Mouse (Mus musculus) embryonic stem cell, embryonic (primary cell): Measurements from ENCODE around the gene Tcam1.

Experiments used
- CTCF ChIA-PET, 4 experiments: fragments of 300-600 bp in 2 of 4; fragments of 350-600 bp in 2 of 4; sonication (Branson Sonifier 250); formaldehyde crosslinking; loops; one replicate each; lab custom pipeline; 2022; ENCODE audit warnings: inconsistent platforms in 2 of 4; lab: Charles Lee
- POLR2A ChIA-PET, 4 experiments: fragments of 300-600 bp in 2 of 4; fragments of 350-600 bp in 2 of 4; sonication (Branson Sonifier 250); formaldehyde crosslinking; loops; one replicate each; lab custom pipeline; 2022; ENCODE audit warnings: antibody characterized with exemption in 4 of 4, inconsistent platforms in 1 of 4; lab: Charles Lee

Gene Tcam1

DNA sequence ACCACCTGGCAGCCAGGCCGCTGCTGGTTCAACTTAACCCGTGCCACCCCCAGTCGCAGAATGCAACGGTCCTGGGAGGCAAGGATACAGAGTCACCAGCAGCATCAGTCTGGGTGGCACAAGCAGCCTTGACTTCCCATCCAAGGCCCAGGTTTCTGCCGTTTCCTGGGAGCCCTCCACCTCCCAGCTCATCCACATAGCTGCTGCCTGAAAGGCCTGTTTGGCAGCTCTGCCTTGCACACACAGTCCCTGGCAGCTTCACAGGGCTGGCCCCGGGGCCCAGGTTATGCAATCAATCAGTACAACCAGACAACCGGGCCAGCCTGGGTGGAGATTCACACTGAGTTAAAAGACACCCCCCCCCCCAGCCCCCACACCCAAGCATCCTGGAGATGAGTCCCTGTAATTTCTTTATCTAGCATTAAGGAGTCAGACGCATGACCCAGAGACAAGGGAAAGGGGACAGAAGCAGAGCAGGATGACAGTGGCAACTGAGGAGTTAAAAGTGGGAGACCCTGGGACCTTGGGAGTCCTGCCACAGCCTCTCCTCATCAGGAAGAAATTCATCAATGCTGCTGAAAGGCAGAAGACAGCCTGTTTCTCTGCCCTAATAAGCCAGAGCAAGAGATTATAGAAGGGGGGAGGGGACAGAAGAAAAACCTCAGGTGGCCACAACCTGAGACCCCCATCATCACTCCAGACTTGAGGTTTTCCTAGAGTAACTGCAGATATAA lies 8.0 kb upstream of the Tcam1 start:
- ChIA-PET CTCF (interaction anchor here in 2 of 4 experiments (0.8 to 1.6 kb wide), 2 partner anchors 12 to 21 kb away, joined by 3 to 5 read pairs; no protein-coding TSS in a partner anchor), POLR2A (interaction anchor here in 2 of 4 experiments (0.7 to 12.2 kb wide), 5 partner anchors 8 to 183 kb away, joined by 3 to 172 read pairs (median 4); partner anchors contain the start of genes Ftsj3 (in 2 of the 2) and Psmc5 (in 2 of the 2))

DNA sequence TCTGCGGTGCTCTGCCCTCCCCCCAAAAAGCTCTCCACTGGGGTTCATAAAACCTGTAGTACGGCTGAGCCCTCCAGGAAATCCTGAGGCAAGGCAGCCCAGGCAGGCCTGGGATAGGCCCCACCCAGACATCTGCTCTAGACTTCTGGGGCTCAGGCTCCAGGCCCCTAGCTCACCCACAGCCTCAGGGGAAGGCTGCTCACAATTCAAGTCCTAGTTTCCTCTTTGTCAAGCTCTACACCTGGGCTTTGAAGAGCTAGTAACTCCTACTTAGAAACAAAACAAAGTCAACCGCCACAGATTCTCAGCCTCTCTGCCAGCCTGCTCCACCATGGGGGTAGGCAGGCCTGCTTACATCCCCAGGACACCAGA lies 7.4 kb upstream of the Tcam1 start:
- CTCF ChIA-PET: interaction anchor here in 2 of 4 experiments (0.8 to 1.6 kb wide), 2 partner anchors 12 to 21 kb away, joined by 3 to 5 read pairs; no protein-coding TSS in a partner anchor
- POLR2A ChIA-PET: interaction anchor here in 2 of 4 experiments (1.2 to 12.2 kb wide), 4 partner anchors 8 to 184 kb away, joined by 3 to 172 read pairs (median 5); partner anchors contain the start of genes Ftsj3 (in 2 of the 2) and Psmc5 (in 2 of the 2)

DNA sequence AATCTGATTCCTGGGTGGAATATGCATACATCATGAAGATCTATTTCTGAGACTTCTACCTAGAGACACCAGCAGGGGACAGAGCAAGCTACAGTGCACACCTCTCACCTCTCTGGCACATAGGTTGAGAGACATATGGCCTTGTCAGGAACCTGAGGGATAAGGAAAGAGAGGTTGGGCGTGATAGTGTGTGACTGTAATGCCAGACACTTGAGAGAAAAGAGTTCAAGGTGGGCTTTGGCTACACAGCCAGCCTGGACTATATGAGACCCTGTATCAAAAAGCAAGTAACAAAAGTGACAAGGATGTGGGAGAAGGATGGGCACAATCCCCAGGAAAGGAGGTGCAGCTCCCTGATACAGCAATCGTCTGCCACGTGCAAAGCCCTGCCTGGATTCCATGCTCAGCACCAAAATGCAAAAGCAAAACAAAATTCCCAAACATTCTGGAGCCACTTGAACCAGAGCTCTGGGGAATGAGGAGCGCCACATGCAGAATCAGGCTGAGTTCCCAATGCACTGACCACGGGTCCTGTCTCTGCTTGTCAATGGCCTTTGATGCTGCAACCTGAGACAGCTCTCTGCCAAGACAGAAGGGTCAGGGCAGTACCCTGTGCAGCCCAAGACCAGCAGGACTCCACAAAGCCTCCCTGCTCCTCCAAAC lies 5.2 kb upstream of the Tcam1 start:
- POLR2A ChIA-PET: interaction anchor here (0.6 to 12.2 kb wide), 19 partner anchors 8 to 1681 kb away, joined by 3 to 172 read pairs (median 3); partner anchors contain the start of genes Ccdc47 (in 2 of the 4), Ftsj3 (in 2 of the 4) and Psmc5 (in 2 of the 4)
- CTCF ChIA-PET: interaction anchor here (0.6 to 1.4 kb wide), 6 partner anchors 14 to 419 kb away, joined by 3 to 6 read pairs (median 4); no protein-coding TSS in a partner anchor

DNA sequence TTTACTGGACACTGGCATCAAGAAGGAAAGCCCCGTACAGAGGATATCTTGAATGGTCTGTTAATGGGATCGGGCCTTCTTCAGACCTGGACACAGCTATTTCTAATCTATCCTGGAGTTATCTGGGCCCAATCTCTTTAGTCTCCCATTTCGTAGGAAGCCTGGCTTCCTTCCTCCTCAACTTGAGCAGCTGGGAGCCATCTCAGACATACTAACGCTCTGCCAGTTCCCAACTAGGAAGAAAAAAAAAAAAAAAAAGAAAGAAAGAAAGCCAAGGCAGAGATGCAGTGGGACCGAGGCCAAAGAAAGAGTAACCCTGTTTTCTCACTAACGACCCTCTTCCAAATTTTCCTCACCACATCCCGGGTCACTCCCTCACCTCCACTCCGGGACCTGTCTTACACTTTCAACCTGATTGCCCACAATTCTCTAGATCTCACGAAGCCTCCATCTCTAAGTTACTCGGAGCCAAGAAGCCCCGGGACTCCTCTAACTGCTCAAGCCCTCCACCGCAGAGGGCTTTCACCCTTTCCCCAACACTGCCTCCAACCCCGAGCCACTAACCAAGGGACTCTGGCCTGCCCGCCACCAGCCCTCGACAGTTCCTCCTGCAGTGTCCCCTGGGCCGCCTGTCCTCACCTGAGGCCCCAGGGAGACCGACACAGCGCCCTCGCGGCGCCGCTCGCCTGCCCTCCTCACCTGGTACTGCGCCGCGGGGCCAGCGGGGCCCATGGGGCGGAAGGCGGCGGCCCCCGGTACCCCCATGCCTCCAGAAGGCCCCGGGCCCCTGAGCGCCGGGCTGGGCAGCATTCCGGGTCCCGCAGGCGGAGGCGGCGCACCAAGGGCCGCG lies 4.5 kb upstream of the Tcam1 start:
- ChIA-PET CTCF (interaction anchor here in 3 of 4 experiments (0.6 to 1.4 kb wide), 4 partner anchors 16 to 418 kb away, joined by 3 to 4 read pairs (median 4); partner anchors contain the start of genes Ccdc47 (in 1 of the 3) and Ddx42 (in 1 of the 3)), POLR2A (interaction anchor here (0.6 to 12.2 kb wide), 30 partner anchors 9 to 1682 kb away, joined by 3 to 172 read pairs (median 4); partner anchors contain the start of genes Ccdc47 (in 4 of the 4), Ddx42 (in 2 of the 4), Ftsj3 (in 2 of the 4) and Psmc5 (in 2 of the 4))

DNA sequence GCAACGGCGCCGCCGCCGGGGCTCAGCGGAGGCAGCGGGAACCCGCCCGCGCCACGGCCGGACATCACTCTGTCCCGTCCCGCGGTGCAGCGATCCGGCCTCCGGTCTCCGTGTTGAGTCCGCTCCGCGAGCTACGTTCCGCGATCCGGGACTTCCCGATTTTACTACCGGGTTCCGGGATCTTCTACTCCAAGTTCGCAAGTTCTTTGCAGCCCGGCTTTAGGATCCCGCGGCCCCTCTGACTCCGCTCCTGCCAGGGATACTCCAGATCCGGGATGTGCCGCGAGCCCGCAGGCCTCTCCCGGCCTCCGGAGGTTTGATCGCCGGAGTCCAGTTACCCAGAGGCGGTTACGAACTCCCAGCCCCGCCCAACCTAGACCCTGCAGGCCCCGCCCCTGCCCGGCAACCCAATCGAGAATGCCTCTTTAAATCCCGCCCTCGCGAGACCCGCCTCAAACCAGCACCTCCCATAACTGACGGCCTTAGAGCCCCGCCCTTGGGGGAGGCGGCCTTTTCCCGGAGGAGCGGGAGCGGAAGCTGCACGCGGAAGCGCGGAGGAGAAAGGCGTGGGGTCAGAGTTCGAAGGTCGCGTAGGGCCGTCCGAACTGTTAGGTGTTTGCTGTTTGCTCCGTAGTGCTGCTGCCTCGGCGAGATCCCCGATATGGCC lies 3.7 kb upstream of the Tcam1 start, which contains the start of gene Smarcd2:
TSS of gene Smarcd2 (minus strand) at position 329 of the 667 bp plus-strand sequence.
- ChIA-PET POLR2A (interaction anchor here (0.6 to 12.2 kb wide), 45 partner anchors 10 to 516 kb away, joined by 3 to 172 read pairs (median 4); partner anchors contain the start of genes Ccdc47 (in 4 of the 4), Ddx42 (in 4 of the 4), Cep95 (in 2 of the 4) and Ddx5 (in 2 of the 4)), CTCF (interaction anchor here in 2 of 4 experiments (0.7 to 1.3 kb wide), 5 partner anchors 16 to 340 kb away, joined by 3 to 8 read pairs (median 4); partner anchors contain the start of genes Ccdc47 (in 1 of the 2), Ddx42 (in 1 of the 2) and Tex2 (in 1 of the 2))

DNA sequence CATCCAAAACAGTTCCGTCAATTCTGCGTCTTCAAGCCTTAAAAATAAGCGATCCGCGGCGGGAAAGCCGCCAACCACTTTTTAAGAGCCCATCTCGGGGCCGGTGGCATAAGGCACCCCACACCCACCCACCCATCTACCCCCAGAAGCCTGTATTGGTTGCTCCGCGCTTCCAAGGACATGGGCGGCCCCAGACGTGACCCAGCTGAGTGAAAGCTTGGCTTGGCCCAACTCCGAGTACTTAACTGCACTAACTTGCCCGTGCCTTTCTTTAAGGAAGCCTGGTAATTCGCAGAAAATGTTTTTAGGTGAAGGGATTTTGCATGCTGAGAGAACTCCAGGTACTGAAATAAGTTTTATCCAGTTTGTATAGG lies 3.2 kb upstream of the Tcam1 start:
- ChIA-PET CTCF (interaction anchor here in 2 of 4 experiments (0.7 to 1.3 kb wide), 4 partner anchors 17 to 340 kb away, joined by 3 to 8 read pairs (median 4); partner anchors contain the start of gene Tex2 (in 1 of the 2)), POLR2A (interaction anchor here (0.6 to 12.2 kb wide), 42 partner anchors 10 to 516 kb away, joined by 3 to 172 read pairs (median 4); partner anchors contain the start of genes Ccdc47 (in 3 of the 4), Ddx42 (in 3 of the 4), Cep95 (in 2 of the 4) and Ddx5 (in 2 of the 4))

DNA sequence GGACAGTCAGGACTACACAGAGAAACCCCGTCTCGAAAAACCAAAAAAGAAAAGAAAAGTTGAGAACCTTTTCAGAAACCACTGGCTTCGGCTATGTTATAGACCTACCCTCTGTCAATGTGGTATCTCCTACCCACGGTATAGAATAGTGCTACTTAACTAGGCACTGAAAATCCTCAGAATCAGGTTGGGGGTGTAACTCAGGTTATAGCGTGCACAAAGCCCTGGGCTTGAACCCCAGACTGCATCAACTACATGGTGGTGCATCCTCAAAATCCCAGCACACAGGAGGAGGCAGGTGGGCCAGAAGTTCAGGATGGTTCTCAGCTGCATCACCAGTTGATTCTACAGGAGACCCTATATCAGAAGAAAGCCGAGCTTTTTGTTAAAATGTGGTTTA lies 2.7 kb upstream of the Tcam1 start:
- POLR2A ChIA-PET: interaction anchor here in 3 of 4 experiments (0.6 to 12.2 kb wide), 21 partner anchors 11 to 1911 kb away, joined by 3 to 172 read pairs (median 6); partner anchors contain the start of genes Ccdc47 (in 2 of the 3), Ddx42 (in 2 of the 3), Ern1 (in 2 of the 3) and Ftsj3 (in 2 of the 3)
- CTCF ChIA-PET: interaction anchor here in 1 of 4 experiments (1.3 kb wide), 1 partner anchor 17 kb away, joined by 8 read pairs; no protein-coding TSS in a partner anchor

DNA sequence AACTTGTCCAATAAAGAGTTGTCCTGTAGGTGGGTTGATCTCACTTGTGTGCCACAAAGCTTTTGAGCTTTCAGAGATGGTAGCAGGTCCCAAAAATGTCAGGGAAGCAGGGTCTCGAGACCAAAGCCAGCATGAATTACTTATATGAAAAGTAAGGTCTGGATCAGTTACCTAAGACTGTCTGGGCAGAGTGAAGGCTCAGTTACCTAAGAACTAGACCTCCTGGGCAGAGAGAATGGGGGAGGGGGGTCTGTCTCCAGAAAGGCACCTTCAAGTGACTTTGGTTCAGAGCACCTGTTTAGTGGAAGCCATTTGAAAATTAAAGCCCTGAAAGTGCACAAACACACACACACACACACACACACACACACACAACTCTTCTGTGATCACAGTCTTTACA lies 2.1 kb upstream of the Tcam1 start:
- ChIA-PET CTCF (interaction anchor here in 3 of 4 experiments (0.6 to 2.7 kb wide), 3 partner anchors 18 to 125 kb away, joined by 5 to 10 read pairs (median 8); no protein-coding TSS in a partner anchor), POLR2A (interaction anchor here (0.7 to 12.2 kb wide), 24 partner anchors 8 to 429 kb away, joined by 3 to 172 read pairs (median 4); partner anchors contain the start of genes Ddx42 (in 2 of the 4), Ftsj3 (in 2 of the 4), Psmc5 (in 2 of the 4) and Ccdc47 (in 1 of the 4))

DNA sequence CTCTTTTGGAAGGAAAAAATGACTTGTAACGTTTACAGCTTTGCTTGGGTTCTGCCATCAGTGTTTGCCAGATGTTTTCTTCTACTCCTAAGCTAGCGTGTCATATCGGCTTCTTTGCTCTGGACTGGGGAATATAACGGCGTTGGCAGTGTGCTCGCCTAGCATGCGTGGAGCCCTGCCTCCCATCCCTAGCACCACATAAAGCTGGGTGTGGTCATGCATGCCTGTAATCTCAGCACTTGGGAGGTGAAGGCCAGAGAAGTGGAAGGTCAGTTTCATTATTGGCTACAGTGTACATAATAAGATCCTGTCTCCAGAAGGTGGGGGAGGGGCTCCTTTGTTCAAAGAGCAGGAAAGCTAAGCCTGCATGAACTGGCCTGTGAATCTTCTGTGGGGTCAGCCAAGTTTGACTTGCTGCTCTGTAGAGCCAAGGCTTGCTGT lies 1.5 kb upstream of the Tcam1 start:
- ChIA-PET POLR2A (interaction anchor here (0.6 to 12.2 kb wide), 44 partner anchors 8 to 915 kb away, joined by 3 to 172 read pairs (median 4); partner anchors contain the start of genes Ccdc47 (in 3 of the 4), Ddx42 (in 3 of the 4), Ftsj3 (in 2 of the 4) and Psmc5 (in 2 of the 4)), CTCF (interaction anchor here (0.6 to 2.7 kb wide), 8 partner anchors 18 to 448 kb away, joined by 3 to 10 read pairs (median 5); no protein-coding TSS in a partner anchor)

DNA sequence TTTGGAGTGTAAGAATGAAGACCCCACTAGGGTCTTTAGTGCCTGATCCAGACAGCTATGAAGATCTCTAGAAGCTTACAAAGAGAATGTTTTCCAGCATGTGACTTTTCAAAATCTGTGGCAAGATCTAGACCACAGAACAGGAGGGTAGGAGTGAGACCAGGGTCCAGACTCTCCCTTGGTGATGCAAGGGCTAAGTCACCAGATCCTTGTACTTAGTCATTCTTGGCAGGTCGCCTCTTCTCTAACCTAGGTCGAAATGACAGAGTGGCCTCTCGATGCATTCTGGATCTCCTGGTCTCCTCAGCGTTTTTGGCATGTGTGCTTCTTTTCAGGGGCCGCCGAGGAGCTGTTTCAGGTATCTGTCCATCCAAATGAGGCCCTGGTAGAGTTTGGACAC lies 6.0 kb downstream of the Tcam1 start:
- ChIA-PET POLR2A (interaction anchor here in 2 of 4 experiments (0.6 to 1.0 kb wide), 2 partner anchors 26 to 197 kb away, joined by 3 to 6 read pairs; no protein-coding TSS in a partner anchor), CTCF (no interaction called here)

DNA sequence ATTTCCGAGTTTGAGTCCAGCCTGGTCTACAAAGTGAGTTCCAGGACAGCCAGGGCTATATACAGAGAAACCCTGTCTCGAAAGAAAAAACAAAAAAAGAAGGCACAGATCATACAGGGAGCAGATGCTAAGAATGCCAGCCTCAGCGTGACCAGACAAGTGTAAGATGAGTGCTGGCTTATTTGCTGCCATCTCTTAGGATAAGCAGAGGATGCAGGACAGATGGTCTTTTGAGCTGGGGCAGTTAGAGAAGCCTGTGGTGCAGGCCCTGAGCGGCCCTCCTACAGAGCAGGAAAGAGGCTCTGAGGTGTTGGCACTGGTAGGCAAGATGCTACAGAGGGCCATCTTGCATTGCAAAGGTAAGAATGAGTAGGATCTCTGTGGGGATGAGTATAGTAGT lies 6.9 kb downstream of the Tcam1 start:
- CTCF ChIA-PET: interaction anchor here in 1 of 4 experiments (0.8 kb wide), 1 partner anchor 19 kb away, joined by 3 read pairs; no protein-coding TSS in a partner anchor
- POLR2A ChIA-PET: interaction anchor here in 1 of 4 experiments (0.7 to 1.6 kb wide), 2 partner anchors 22 to 54 kb away, joined by 3 read pairs; no protein-coding TSS in a partner anchor

DNA sequence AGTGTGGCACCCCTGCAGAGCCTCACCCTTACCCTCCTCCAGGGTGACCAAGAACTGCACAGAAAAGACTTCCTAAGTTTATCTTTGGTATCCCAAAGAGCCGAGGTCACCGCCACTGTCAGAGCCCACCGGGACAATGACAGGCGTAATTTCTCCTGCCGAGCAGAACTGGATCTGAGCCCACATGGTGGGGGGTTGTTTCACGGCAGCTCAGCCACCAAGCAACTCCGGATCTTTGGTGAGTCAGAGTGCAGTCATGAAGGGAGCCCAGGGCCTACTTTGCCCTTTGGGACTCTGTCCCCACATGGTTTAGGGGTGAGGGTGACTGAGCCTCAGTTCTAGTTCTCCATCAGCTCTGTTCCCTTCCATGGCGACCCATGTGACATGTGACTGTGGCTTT lies 7.7 kb downstream of the Tcam1 start:
- ChIA-PET CTCF (interaction anchor here in 1 of 4 experiments (1.2 kb wide), 1 partner anchor 8 kb away, joined by 3 read pairs; no protein-coding TSS in a partner anchor), POLR2A (interaction anchor here in 2 of 4 experiments (1.3 to 4.5 kb wide), 3 partner anchors 10 to 23 kb away, joined by 3 to 38 read pairs (median 4); partner anchors contain the start of genes Smarcd2 (in 2 of the 2) and Tcam1 (in 1 of the 2))

DNA sequence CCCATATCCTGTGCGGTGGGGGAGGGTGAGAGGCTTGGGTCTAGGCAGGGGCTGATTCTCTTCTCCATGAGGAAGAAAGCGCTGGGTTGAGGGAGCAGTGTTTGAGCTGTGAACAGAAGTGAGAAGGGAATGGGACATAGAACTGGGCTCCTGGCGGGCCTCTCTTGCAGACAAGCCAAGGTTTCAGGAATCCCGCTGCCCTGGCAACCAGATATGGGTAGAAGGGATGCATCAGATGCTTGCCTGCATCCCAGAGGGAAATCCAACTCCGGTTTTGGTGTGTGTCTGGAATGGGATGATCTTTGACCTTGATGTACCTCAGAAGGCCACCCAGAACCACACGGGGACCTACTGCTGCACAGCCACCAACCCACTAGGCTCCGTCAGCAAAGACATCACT lies 9.7 kb downstream of the Tcam1 start:
- POLR2A ChIA-PET: interaction anchor here in 2 of 4 experiments (0.8 to 4.5 kb wide), 5 partner anchors 10 to 23 kb away, joined by 3 to 38 read pairs (median 5); partner anchors contain the start of genes Tcam1 (in 2 of the 2) and Smarcd2 (in 1 of the 2)
- CTCF ChIA-PET: interaction anchor here in 3 of 4 experiments (0.9 to 1.7 kb wide), 5 partner anchors 10 to 43 kb away, joined by 3 to 7 read pairs (median 5); partner anchors contain the start of gene Tcam1 (in 1 of the 3)

DNA sequence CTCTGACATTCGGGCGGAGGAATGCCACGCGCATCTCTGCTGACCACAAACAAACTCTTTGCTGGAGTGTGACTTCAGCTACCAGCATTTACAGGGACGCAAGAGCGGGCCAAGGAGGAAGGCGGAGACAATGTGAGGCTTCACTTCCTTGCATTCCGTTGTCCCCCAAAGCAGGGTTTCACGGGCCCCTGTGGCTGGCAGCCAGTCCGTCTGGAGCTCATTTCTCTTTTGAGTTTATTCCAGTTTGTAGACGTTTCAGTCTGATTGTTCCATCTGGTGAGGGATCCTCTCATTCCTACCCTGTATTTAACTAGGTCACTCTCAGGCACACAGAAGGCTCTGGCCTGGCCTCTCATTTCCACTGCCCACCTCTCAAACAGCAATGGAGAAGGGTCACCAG lies 10.5 kb downstream of the Tcam1 start:
- POLR2A ChIA-PET: interaction anchor here in 2 of 4 experiments (0.7 to 4.5 kb wide), 6 partner anchors 11 to 80 kb away, joined by 3 to 38 read pairs (median 4); partner anchors contain the start of genes Tcam1 (in 2 of the 2) and Smarcd2 (in 1 of the 2)
- CTCF ChIA-PET: interaction anchor here (1.0 to 2.4 kb wide), 5 partner anchors 11 to 16 kb away, joined by 3 to 7 read pairs (median 5); no protein-coding TSS in a partner anchor

DNA sequence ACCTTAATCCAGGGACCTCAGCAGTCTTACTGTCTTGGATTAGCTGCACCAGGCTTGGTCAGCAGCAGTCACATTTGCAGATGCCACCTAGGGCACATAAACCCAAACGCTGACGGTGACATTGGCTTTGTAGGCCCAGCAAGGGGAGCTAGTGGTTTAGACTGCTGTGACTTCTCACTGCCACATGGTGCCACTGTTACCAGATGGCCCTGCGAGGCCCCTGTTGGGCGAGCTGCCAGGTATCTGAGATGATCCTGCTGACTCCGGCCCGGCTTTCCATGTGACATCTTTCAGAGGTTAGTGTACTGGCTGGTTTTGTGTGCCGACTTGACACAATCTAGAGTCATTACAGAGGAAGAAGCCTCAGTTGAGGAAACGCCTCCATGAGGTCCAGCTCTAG lies 12.9 kb downstream of the Tcam1 start:
- POLR2A ChIA-PET: interaction anchor here in 2 of 4 experiments (0.7 to 2.6 kb wide), 4 partner anchors 13 to 68 kb away, joined by 3 to 7 read pairs (median 3); partner anchors contain the start of gene Tcam1 (in 1 of the 2)
- CTCF ChIA-PET: interaction anchor here in 3 of 4 experiments (0.7 to 1.2 kb wide), 7 partner anchors 8 to 21 kb away, joined by 3 to 5 read pairs (median 4); partner anchors contain the start of gene Tcam1 (in 2 of the 3)
